Comparison of ENCODE assay signal across 8 mouse cellular contexts in the genomic region with DNA sequence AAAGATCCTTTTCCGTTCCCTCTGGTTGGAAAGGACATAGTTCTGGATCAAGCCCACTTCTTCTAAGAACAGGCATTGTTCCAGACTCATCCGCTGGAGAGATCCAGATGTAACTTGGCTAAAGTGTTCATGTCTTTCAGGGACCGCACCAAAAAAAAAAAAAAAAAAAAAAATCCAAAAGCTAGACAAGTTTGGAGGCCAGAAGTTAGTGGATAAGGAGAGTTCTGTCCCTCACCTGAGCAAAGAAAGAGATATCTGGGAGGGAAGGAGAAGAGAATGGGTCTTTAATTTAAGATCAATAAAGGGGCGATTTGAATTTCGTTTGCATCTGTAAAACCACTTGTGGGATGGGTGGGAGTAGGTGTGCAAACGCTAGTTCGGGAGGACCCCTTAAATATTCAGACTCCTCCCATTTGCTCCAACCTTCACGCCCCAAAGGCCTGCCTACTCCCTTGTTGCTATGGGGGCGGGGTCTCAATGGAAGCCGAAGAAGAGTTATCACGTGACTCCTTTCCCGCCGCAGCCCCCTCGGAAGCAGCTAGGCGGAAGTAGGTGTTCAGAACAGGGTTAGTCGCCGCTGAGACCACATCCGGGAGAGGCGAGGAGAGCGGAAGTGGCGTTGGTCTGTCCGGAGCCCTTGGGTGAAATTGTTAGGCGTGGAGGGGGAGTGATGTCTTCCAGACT. TPM values are rescaled to one million over a fixed set of nuclear protein-coding genes. Genes with fewer than 3 reads are reported as not detected.
A peak's percentile ranks its signal among the peaks of the same experiment; 100 is the strongest.
DNase-seq lines count a peak whose midpoint lies in the region; ATAC-seq and TF ChIP-seq lines count a peak whose summit lies in the region.

A gene (plus strand): TSS at position 554 of the 684 bp plus-strand sequence.

- intact Hi-C loops in heart, postnatal 10 days (cut with DNase I) = no loop called here

- WGBS in forebrain, embryonic 13.5 days = 7% methylated on average over 23 of the region's 23 CpGs
- 6% methylated on average over 23 of the region's 23 CpGs for WGBS in large intestine, adult 2 months
- 8% methylated on average over 23 of the region's 23 CpGs for WGBS in liver, postnatal 0 days (ENCODE audit: insufficient replicate concordance)
- WGBS in neural tube, embryonic 14.5 days = 7% methylated on average over 23 of the region's 23 CpGs

- peak; percentile 68; the same call in 1 of the 2 replicates for TF ChIP-seq EP300 in ES-Bruce4 (IDR thresholded peaks at IDR 0.05; ENCODE audit: insufficient read depth, low read depth, low read length)
- TF ChIP-seq EP300 in liver, postnatal 0 days (IDR thresholded peaks at IDR 0.05; ENCODE audit: low read depth) = peak; percentile 42; the same call in 1 of the 2 replicates

- peak; percentile 95 to 97 for DNase-seq in heart, postnatal 10 days
- peak; percentile 86 for DNase-seq in large intestine, adult 2 months (ENCODE audit: low read depth, low spot score)
- peak; percentile 93 for DNase-seq in liver, postnatal 0 days
- DNase-seq in testis, postnatal 10 days (ENCODE audit: low spot score) = peak; percentile 93

- peak within 1 kb of the TSS; percentile 92 for H3K4me3 ChIP-seq in ES-Bruce4 (ENCODE audit: low read depth, low read length)
- peak within 1 kb of the TSS; percentile 52 for H3K4me3 ChIP-seq in forebrain, embryonic 13.5 days
- peak within 1 kb of the TSS; percentile 60 for H3K4me3 ChIP-seq in liver, postnatal 0 days (ENCODE audit: low read depth, low read length)
- H3K4me3 ChIP-seq in neural tube, embryonic 14.5 days (ENCODE audit: low read depth, low read length) = peak within 1 kb of the TSS; percentile 45

- H3K4me1 ChIP-seq in ES-Bruce4 (ENCODE audit: control insufficient read depth, insufficient read depth, low read length) = no peaks in the 10 kb centered on the region
- peaks cover 19% of the 10 kb centered on the region for H3K4me1 ChIP-seq in forebrain, embryonic 13.5 days
- peaks cover 18% of the 10 kb centered on the region for H3K4me1 ChIP-seq in liver, postnatal 0 days (ENCODE audit: insufficient read depth)
- peaks cover 12% of the 10 kb centered on the region for H3K4me1 ChIP-seq in neural tube, embryonic 14.5 days (ENCODE audit: control insufficient read depth, insufficient read depth, low read length)

- peak; percentile 99 for ATAC-seq in cerebellum, adult (ENCODE audit: insufficient number of reproducible peaks, low FRiP score, low TSS enrichment)
- ATAC-seq in forebrain, embryonic 13.5 days = peak; percentile 99
- peak; percentile 98 for ATAC-seq in liver, postnatal 0 days
- ATAC-seq in neural tube, embryonic 14.5 days (ENCODE audit: low read depth) = peak; percentile 99

- H3K27ac ChIP-seq in ES-Bruce4 (ENCODE audit: insufficient read depth, low read length) = no peak within 1 kb of the TSS
- 0 out of 2 replicates have a peak within 1 kb of the TSS, but pooled peaks have one; percentile 8 for H3K27ac ChIP-seq in forebrain, embryonic 13.5 days
- peak within 1 kb of the TSS; percentile 31 for H3K27ac ChIP-seq in liver, postnatal 0 days (ENCODE audit: low read depth)
- no peak within 1 kb of the TSS for H3K27ac ChIP-seq in neural tube, embryonic 14.5 days (ENCODE audit: low read depth, low read length)

- H3K9ac ChIP-seq in ES-Bruce4 (ENCODE audit: low read depth, poor library complexity, severe bottlenecking) = peak within 1 kb of the TSS; percentile 62
- H3K9ac ChIP-seq in forebrain, embryonic 13.5 days = peak within 1 kb of the TSS; percentile 73
- H3K9ac ChIP-seq in liver, postnatal 0 days (replicated peaks) = peak within 1 kb of the TSS; percentile 69
- H3K9ac ChIP-seq in neural tube, embryonic 14.5 days (replicated peaks; ENCODE audit: low read depth, low read length) = peak within 1 kb of the TSS; percentile 53

- H3K27me3 ChIP-seq in ES-Bruce4 (ENCODE audit: control insufficient read depth, insufficient read depth, low read length, poor library complexity, severe bottlenecking) = no peaks in the 10 kb centered on the region
- H3K27me3 ChIP-seq in forebrain, embryonic 13.5 days = no peaks in the 10 kb centered on the region
- no peaks in the 10 kb centered on the region for H3K27me3 ChIP-seq in liver, postnatal 0 days (ENCODE audit: insufficient read depth, low read length)
- no peaks in the 10 kb centered on the region for H3K27me3 ChIP-seq in neural tube, embryonic 14.5 days (ENCODE audit: control insufficient read depth, insufficient read depth, low read length)

- no peaks in the 10 kb centered on the region for H3K36me3 ChIP-seq in ES-Bruce4 (ENCODE audit: control insufficient read depth, insufficient read depth, low read length, poor library complexity, severe bottlenecking)
- H3K36me3 ChIP-seq in forebrain, embryonic 13.5 days (ENCODE audit: poor library complexity, severe bottlenecking) = no peaks in the 10 kb centered on the region
- H3K36me3 ChIP-seq in liver, postnatal 0 days (replicated peaks; ENCODE audit: insufficient read depth, low read length) = no peaks in the 10 kb centered on the region
- no peaks in the 10 kb centered on the region for H3K36me3 ChIP-seq in neural tube, embryonic 14.5 days (ENCODE audit: control insufficient read depth, insufficient read depth, low read length)

- no peak for TF ChIP-seq CTCF in ES-Bruce4 (IDR thresholded peaks at IDR 0.05; ENCODE audit: low read depth, low read length)
- TF ChIP-seq CTCF in liver, postnatal 0 days (IDR thresholded peaks at IDR 0.05; ENCODE audit: low read depth) = 0 out of 2 replicates have a peak, but pooled peaks have one; percentile 6

- no peaks in the 10 kb centered on the region for H3K9me3 ChIP-seq in ES-Bruce4 (replicated peaks; ENCODE audit: control insufficient read depth, insufficient read depth, low read length, poor library complexity, severe bottlenecking)
- no peaks in the 10 kb centered on the region for H3K9me3 ChIP-seq in forebrain, embryonic 13.5 days (replicated peaks)
- H3K9me3 ChIP-seq in liver, postnatal 0 days (ENCODE audit: low read length) = no peaks in the 10 kb centered on the region
- H3K9me3 ChIP-seq in neural tube, embryonic 14.5 days (ENCODE audit: control insufficient read depth, low read length) = no peaks in the 10 kb centered on the region

- TF ChIP-seq POLR2A in ES-Bruce4 (IDR thresholded peaks at IDR 0.05; ENCODE audit: insufficient read depth, low read length) = peak; percentile 23

- H3K4me2 ChIP-seq in forebrain, embryonic 13.5 days = peak within 1 kb of the TSS; percentile 87
- H3K4me2 ChIP-seq in liver, postnatal 0 days (ENCODE audit: low read depth, low read length) = peak within 1 kb of the TSS; percentile 77
- H3K4me2 ChIP-seq in neural tube, embryonic 14.5 days (ENCODE audit: low read depth, low read length) = peak within 1 kb of the TSS; percentile 88

RNA-seq across cellular contexts. Expression of the gene that starts here (rescaled TPM):
- 53.8 and 55.9 TPM in 2 replicates for polyA plus RNA-seq in ES-Bruce4 (2011; ENCODE audit: insufficient read depth, insufficient read length, low read depth, missing spikeins)
- polyA plus RNA-seq in forebrain, embryonic 13.5 days (2015; fragmentation: Nextera tagmentation; extraction: Ambion mirVana) = 94.8 and 106 TPM in 2 replicates
- 10 to 100 TPM; 20.5 to 23.6 TPM for total RNA-seq in heart, postnatal 10 days (2021)
- polyA plus RNA-seq in large intestine, adult 2 months (2012; rRNA removed) = 7.0 and 8.8 TPM in 2 replicates
- polyA plus RNA-seq in liver, postnatal 0 days (2015; fragmentation: Nextera tagmentation; extraction: Ambion mirVana) = 6.3 and 7.6 TPM in 2 replicates
- polyA plus RNA-seq in neural tube, embryonic 14.5 days (2014; fragmentation: Nextera tagmentation; extraction: Ambion mirVana) = 102 and 117 TPM in 2 replicates

Comparison
In these comparisons a context has a peak if more than half of its experiments do, and no peak if none do; other contexts are left out.
1. H3K27ac ChIP-seq: peak in forebrain, embryonic 13.5 days (single experiment) and liver, postnatal 0 days (single experiment); none in ES-Bruce4 (single experiment) and neural tube, embryonic 14.5 days (single experiment).
2. Peak in every context shown above with its lines, with median percentiles within 50 percentile points of each other: H3K4me3 ChIP-seq, H3K9ac ChIP-seq, ATAC-seq, H3K4me2 ChIP-seq and DNase-seq.